Mouse (Mus musculus): ENCODE measurements around the gene Slc6a6. TPM values are rescaled to one million over a fixed set of nuclear protein-coding genes. Genes with fewer than 3 reads are reported as not detected.
A peak's percentile ranks its signal among the peaks of the same experiment; 100 is the strongest.

Gene Slc6a6
- 47.7 and 53.0 TPM in 2 replicates for polyA plus RNA-seq (2014; fragmentation: Nextera tagmentation; extraction: Ambion mirVana)

DNA sequence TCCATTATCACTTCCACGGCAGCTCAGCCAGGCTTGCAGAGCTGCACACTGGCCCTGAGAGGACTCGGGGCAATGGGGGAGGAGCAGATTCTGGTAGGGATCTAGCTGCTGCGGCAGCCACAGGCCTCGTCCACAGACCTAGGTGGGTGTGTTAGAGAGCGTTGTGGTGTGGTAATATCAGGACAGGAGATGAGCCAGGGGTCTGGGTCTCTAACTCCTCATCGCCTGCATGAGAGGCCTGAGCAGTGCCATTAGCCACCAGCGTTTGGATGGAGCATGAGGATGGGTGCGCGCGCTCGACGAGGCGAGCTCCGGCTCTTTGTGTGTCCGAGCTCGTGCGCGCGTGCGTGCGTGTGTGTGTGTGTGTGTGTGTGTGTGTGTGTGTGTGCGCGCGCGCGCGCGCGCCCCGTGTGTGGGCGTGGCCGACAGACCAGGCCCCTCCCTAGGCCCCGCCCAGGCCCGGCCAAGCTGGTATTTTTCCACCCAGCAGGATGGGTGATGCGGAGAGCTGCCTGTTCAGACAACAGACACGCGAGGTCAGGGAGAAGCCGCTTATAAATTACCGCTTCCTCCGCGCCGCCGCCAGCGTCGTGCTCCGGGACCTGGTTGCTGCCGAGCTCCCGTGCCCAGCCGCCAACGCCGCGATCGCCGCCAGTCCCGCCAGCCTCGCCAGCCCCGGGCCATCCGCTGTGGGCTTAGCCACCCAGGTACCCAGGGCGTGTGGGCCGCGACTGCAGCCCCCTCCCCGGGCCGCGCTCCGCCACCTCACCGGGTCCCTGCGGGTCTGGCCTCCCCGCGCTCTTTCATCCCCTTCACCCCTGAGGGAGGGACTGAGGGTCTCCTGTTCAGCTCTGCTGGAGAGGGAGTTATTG is at the start of gene Slc6a6:
Gene Slc6a6 (plus strand): TSS at position 452 of the 872 bp plus-strand sequence.
- DNase-seq (ENCODE audit: low spot score) (peak; percentile 96), ATAC-seq (ENCODE audit: insufficient read depth, low FRiP score, low TSS enrichment) (peak; percentile 86)
- H3K9me3 ChIP-seq (ENCODE audit: control insufficient read depth, low read length), result no peaks in the 10 kb centered on the region
- peak within 1 kb of the TSS; percentile 56 for H3K4me2 ChIP-seq (ENCODE audit: low read depth)
- H3K4me3 ChIP-seq (ENCODE audit: low read depth, low read length), result peak within 1 kb of the TSS; percentile 87
- peaks cover 30% of the 10 kb centered on the region for H3K4me1 ChIP-seq (ENCODE audit: control insufficient read depth, insufficient read depth, low read length)
- H3K9ac ChIP-seq (ENCODE audit: low read length), result peak within 1 kb of the TSS; percentile 95
- H3K36me3 ChIP-seq (ENCODE audit: control insufficient read depth, insufficient read depth, low read length), result no peaks in the 10 kb centered on the region
- peak within 1 kb of the TSS; percentile 91 for H3K27ac ChIP-seq (ENCODE audit: low read depth, low read length)
- WGBS, result 0% methylated on average over 60 of the region's 69 CpGs
- H3K27me3 ChIP-seq (ENCODE audit: control insufficient read depth, insufficient read depth, low read length), result no peaks in the 10 kb centered on the region

GRCm38 (mm10) chr6:91634417-91634816 is 49.4 kb upstream of the Slc6a6 start:
- 80% methylated on average over 2 of the region's 2 CpGs for WGBS

DNA sequence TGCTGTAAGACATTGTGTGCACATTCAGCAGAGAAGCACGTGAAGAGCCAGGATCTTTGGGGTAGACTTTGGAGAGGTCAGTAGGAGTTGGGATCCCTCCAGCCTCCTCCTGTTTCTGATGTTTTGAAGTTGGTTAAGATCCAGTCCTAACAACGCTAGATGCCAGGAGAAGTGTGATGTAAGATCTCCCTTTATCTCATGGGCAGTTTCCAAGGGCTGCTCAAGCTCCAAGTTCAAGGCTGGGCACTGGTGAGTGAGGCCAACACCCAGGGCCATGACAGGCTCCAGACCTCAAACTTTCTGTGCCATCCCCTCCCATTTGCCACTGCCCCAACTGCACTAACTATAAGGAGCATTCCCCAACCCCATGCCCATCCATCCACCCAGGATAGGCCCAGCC is 49.0 kb upstream of the Slc6a6 start:
- no peak for ATAC-seq (ENCODE audit: insufficient read depth, low FRiP score, low TSS enrichment)
- H3K4me3 ChIP-seq (ENCODE audit: low read depth, low read length), result no peak overlapping the region
- no peaks in the 10 kb centered on the region for H3K36me3 ChIP-seq (ENCODE audit: control insufficient read depth, insufficient read depth, low read length)
- H3K27me3 ChIP-seq (ENCODE audit: control insufficient read depth, insufficient read depth, low read length), result no peaks in the 10 kb centered on the region
- DNase-seq (ENCODE audit: low spot score), result no peak
- H3K4me1 ChIP-seq (ENCODE audit: control insufficient read depth, insufficient read depth, low read length), result no peaks in the 10 kb centered on the region
- H3K9me3 ChIP-seq (ENCODE audit: control insufficient read depth, low read length), result no peaks in the 10 kb centered on the region
- no peak overlapping the region for H3K9ac ChIP-seq (ENCODE audit: low read length)
- no peak overlapping the region for H3K27ac ChIP-seq (ENCODE audit: low read depth, low read length)
- H3K4me2 ChIP-seq (ENCODE audit: low read depth), result no peak overlapping the region
- 90% methylated on average over 2 of the region's 2 CpGs for WGBS

More at GRCm38 (mm10) chr6:91634417-91634816, 49.4 kb upstream of the Slc6a6 start:
- H3K4me3 ChIP-seq (ENCODE audit: low read depth, low read length), result no peak overlapping the region
- H3K9me3 ChIP-seq (ENCODE audit: control insufficient read depth, low read length), result no peaks in the 10 kb centered on the region
- no peaks in the 10 kb centered on the region for H3K27me3 ChIP-seq (ENCODE audit: control insufficient read depth, insufficient read depth, low read length)
- no peaks in the 10 kb centered on the region for H3K4me1 ChIP-seq (ENCODE audit: control insufficient read depth, insufficient read depth, low read length)
- H3K9ac ChIP-seq (ENCODE audit: low read length), result no peak overlapping the region
- no peak overlapping the region for H3K27ac ChIP-seq (ENCODE audit: low read depth, low read length)
- ATAC-seq (ENCODE audit: insufficient read depth, low FRiP score, low TSS enrichment), result no peak
- H3K36me3 ChIP-seq (ENCODE audit: control insufficient read depth, insufficient read depth, low read length), result no peaks in the 10 kb centered on the region
- no peak for DNase-seq (ENCODE audit: low spot score)
- H3K4me2 ChIP-seq (ENCODE audit: low read depth), result no peak overlapping the region

DNA sequence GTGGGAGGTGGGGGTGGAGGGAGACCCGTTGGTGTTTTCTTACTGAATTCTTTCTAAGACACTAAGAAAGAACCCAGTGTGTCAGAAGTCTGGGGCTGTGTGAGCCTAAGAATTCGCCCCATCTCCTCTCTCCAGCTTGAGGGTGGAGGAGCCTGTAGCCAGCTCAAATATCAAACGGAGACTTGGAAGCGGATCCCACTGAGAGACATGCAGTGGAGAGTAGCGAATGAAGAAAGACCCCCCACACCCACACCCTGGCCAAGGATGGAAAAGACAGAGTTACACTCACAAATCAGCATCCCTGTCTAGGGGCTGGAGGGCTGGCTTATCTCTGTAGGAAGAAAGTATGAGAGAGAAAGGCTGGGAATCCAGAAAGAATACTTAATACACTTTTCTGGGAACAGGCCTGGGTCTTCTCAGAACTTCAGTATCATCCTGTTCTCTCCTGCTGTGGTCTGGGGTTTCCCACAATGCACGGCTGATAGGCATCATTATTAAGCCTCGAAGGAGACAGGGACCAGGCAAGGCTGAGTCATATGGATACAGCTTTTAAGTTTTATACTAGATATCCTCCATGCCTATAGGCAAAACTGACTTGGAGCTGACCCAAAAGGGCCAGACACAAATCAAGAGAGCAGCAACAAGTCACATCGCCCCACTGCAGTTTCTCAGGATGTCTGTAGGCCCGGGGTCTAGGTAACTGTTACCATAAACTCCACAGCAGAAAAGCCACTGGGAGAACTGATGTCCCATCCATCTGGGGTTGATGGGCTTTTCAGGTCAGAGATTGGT is 45.5 kb upstream of the Slc6a6 start:
- DNase-seq (ENCODE audit: low spot score), result peak; percentile 56
- H3K27ac ChIP-seq (ENCODE audit: low read depth, low read length), result peak overlapping the region; percentile 46; the same call in 1 of the 2 replicates
- WGBS, result 36% methylated on average over 9 of the region's 9 CpGs

GRCm38 (mm10) chr6:91643011-91643410 is 40.8 kb upstream of the Slc6a6 start:
- WGBS, result 90% methylated on average over 5 of the region's 5 CpGs
- no peak overlapping the region for H3K9ac ChIP-seq (ENCODE audit: low read length)

More for the DNA sequence above, 45.5 kb upstream of the Slc6a6 start:
- Histone ChIP-seq H3K9me3 (ENCODE audit: control insufficient read depth, low read length) (no peaks in the 10 kb centered on the region), H3K36me3 (ENCODE audit: control insufficient read depth, insufficient read depth, low read length) (no peaks in the 10 kb centered on the region), H3K4me2 (ENCODE audit: low read depth) (no peak overlapping the region), H3K27me3 (ENCODE audit: control insufficient read depth, insufficient read depth, low read length) (no peaks in the 10 kb centered on the region), H3K4me1 (ENCODE audit: control insufficient read depth, insufficient read depth, low read length) (no peaks in the 10 kb centered on the region), H3K9ac (ENCODE audit: low read length) (no peak overlapping the region), H3K4me3 (ENCODE audit: low read depth, low read length) (no peak overlapping the region)
- ATAC-seq (ENCODE audit: insufficient read depth, low FRiP score, low TSS enrichment), result no peak

GRCm38 (mm10) chr6:91643416-91643921 is 40.4 kb upstream of the Slc6a6 start:
- Histone ChIP-seq H3K27me3 (ENCODE audit: control insufficient read depth, insufficient read depth, low read length) (no peaks in the 10 kb centered on the region), H3K4me3 (ENCODE audit: low read depth, low read length) (no peak overlapping the region), H3K27ac (ENCODE audit: low read depth, low read length) (no peak overlapping the region), H3K4me2 (ENCODE audit: low read depth) (no peak overlapping the region), H3K4me1 (ENCODE audit: control insufficient read depth, insufficient read depth, low read length) (no peaks in the 10 kb centered on the region), H3K9me3 (ENCODE audit: control insufficient read depth, low read length) (no peaks in the 10 kb centered on the region), H3K36me3 (ENCODE audit: control insufficient read depth, insufficient read depth, low read length) (no peaks in the 10 kb centered on the region), H3K9ac (ENCODE audit: low read length) (no peak overlapping the region)
- no peak for ATAC-seq (ENCODE audit: insufficient read depth, low FRiP score, low TSS enrichment)
- WGBS, result 77% methylated on average over 2 of the region's 2 CpGs
- DNase-seq (ENCODE audit: low spot score), result no peak

More at GRCm38 (mm10) chr6:91643011-91643410, 40.8 kb upstream of the Slc6a6 start:
- H3K36me3 ChIP-seq (ENCODE audit: control insufficient read depth, insufficient read depth, low read length), result no peaks in the 10 kb centered on the region
- H3K4me1 ChIP-seq (ENCODE audit: control insufficient read depth, insufficient read depth, low read length), result no peaks in the 10 kb centered on the region
- no peak for ATAC-seq (ENCODE audit: insufficient read depth, low FRiP score, low TSS enrichment)
- no peaks in the 10 kb centered on the region for H3K27me3 ChIP-seq (ENCODE audit: control insufficient read depth, insufficient read depth, low read length)
- H3K27ac ChIP-seq (ENCODE audit: low read depth, low read length), result no peak overlapping the region
- no peak for DNase-seq (ENCODE audit: low spot score)
- H3K9me3 ChIP-seq (ENCODE audit: control insufficient read depth, low read length), result no peaks in the 10 kb centered on the region
- no peak overlapping the region for H3K4me2 ChIP-seq (ENCODE audit: low read depth)
- H3K4me3 ChIP-seq (ENCODE audit: low read depth, low read length), result no peak overlapping the region

- Histone ChIP-seq H3K4me3 (ENCODE audit: low read depth, low read length) (no peak overlapping the region), H3K4me2 (ENCODE audit: low read depth) (no peak overlapping the region), H3K9ac (ENCODE audit: low read length) (no peak overlapping the region), H3K36me3 (ENCODE audit: control insufficient read depth, insufficient read depth, low read length) (no peaks in the 10 kb centered on the region), H3K9me3 (ENCODE audit: control insufficient read depth, low read length) (no peaks in the 10 kb centered on the region), H3K27me3 (ENCODE audit: control insufficient read depth, insufficient read depth, low read length) (no peaks in the 10 kb centered on the region), H3K4me1 (ENCODE audit: control insufficient read depth, insufficient read depth, low read length) (no peaks in the 10 kb centered on the region), H3K27ac (ENCODE audit: low read depth, low read length) (no peak overlapping the region)
- ATAC-seq (ENCODE audit: insufficient read depth, low FRiP score, low TSS enrichment) (no peak), DNase-seq (ENCODE audit: low spot score) (no peak)
- WGBS, result 77% methylated on average over 10 of the region's 10 CpGs
Measured at GRCm38 (mm10) chr6:91646019-91646418, 37.8 kb upstream of the Slc6a6 start.

DNA sequence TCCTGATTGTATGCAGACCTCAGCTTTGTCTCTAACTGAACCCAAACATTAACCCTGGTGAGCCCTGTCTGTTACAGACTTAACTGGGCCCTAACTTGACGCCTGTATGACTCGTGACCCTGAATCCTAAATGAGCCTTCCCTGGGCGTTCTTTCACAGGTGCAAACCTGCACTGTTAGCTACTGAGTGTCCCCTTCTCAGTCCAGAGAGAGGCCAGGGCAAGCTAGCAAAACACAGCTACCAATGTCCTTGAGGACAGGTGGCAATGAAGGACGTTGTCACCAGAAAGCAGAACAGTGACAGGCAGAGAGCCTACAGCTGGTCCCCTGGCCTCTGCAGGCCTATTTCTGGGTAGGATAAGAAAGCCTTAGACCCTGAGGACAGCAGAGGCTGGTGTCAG is 37.0 kb upstream of the Slc6a6 start:
- Histone ChIP-seq H3K27me3 (ENCODE audit: control insufficient read depth, insufficient read depth, low read length) (no peaks in the 10 kb centered on the region), H3K36me3 (ENCODE audit: control insufficient read depth, insufficient read depth, low read length) (no peaks in the 10 kb centered on the region), H3K27ac (ENCODE audit: low read depth, low read length) (no peak overlapping the region), H3K4me1 (ENCODE audit: control insufficient read depth, insufficient read depth, low read length) (no peaks in the 10 kb centered on the region), H3K9ac (ENCODE audit: low read length) (no peak overlapping the region), H3K4me2 (ENCODE audit: low read depth) (no peak overlapping the region), H3K9me3 (ENCODE audit: control insufficient read depth, low read length) (no peaks in the 10 kb centered on the region), H3K4me3 (ENCODE audit: low read depth, low read length) (no peak overlapping the region)
- DNase-seq (ENCODE audit: low spot score) (no peak), ATAC-seq (ENCODE audit: insufficient read depth, low FRiP score, low TSS enrichment) (no peak)
- 83% methylated on average over 4 of the region's 4 CpGs for WGBS

All from neural tube, embryonic 11.5 days (tissue).